Mouse (Mus musculus) myocyte (in vitro differentiated cells): ENCODE measurements around the gene Man2a1.

ENCODE experiments used
- MYOD1 ChIP-seq, 3 experiments: IDR thresholded peaks; one replicate each; pipeline ENCODE4 v1.6.1; 2011; ENCODE audit warnings: control low read depth in 2 of 3, low read depth in 2 of 3, mild to moderate bottlenecking in 2 of 3, moderate library complexity in 1 of 3; ENCODE audit not compliant: insufficient read length in 2 of 3, control insufficient read depth in 1 of 3
- POLR2A ChIP-seq: IDR thresholded peaks from one replicate; pipeline ENCODE4 v1.6.1; 2011; ENCODE audit warnings: low read depth, mild to moderate bottlenecking, control low read depth, moderate library complexity; ENCODE audit not compliant: insufficient read length
- TCF12 ChIP-seq: IDR thresholded peaks from one replicate; pipeline ENCODE4 v1.6.1; 2011; ENCODE audit warnings: mild to moderate bottlenecking, control low read depth; ENCODE audit not compliant: poor library complexity, insufficient read depth, severe bottlenecking
- USF1 ChIP-seq: IDR thresholded peaks from one replicate; pipeline ENCODE4 v1.6.1; 2011; ENCODE audit warnings: low read depth, mild to moderate bottlenecking, control low read depth, moderate library complexity

GRCm38 (mm10) chr17:64674401-64674800 lies 73.9 kb downstream of the Man2a1 start:
- no peak for TF ChIP-seq POLR2A
- TF ChIP-seq MYOD1 (IDR thresholded peaks at IDR 0.05; ENCODE audit: control insufficient read depth in 1 of 3, insufficient read length in 2 of 3, low read depth in 2 of 3): no peak
- TF ChIP-seq USF1: no peak
- no peak for TF ChIP-seq TCF12
